Mouse (Mus musculus) olfactory bulb, adult 2 months (tissue): ENCODE measurements around the gene Fzr1. TPM values are rescaled to one million over a fixed set of nuclear protein-coding genes. Genes with fewer than 3 reads are reported as not detected.
A peak's percentile ranks its signal among the peaks of the same experiment; 100 is the strongest.

Source experiments
- H3K27ac ChIP-seq: fragments of 200-500 bp; 2 replicates; pipeline ENCODE4 v1.5.1; 2012; ENCODE audit warnings: low read depth, low read length; ENCODE audit not compliant: insufficient read depth
- H3K4me1 ChIP-seq: fragments of 200-500 bp; 2 replicates; pipeline ENCODE4 v1.6.1; 2012; ENCODE audit warnings: low read length; ENCODE audit not compliant: control insufficient read depth, insufficient read depth
- H3K4me3 ChIP-seq: fragments of 200-500 bp; 2 replicates; pipeline ENCODE4 v1.5.1; 2012; ENCODE audit warnings: mild to moderate bottlenecking, low read depth, low read length, moderate library complexity; ENCODE audit not compliant: insufficient read depth
- CTCF ChIP-seq: fragments of 200-500 bp; IDR thresholded peaks from 2 replicates; pipeline ENCODE4 v1.5.1; 2012; ENCODE audit warnings: low read depth, mild to moderate bottlenecking, low read length, moderate library complexity; ENCODE audit not compliant: insufficient read depth
- POLR2A ChIP-seq: fragments of 200-500 bp; IDR thresholded peaks from 2 replicates; pipeline ENCODE4 v1.6.1; 2012; ENCODE audit warnings: mild to moderate bottlenecking, low read depth, low read length, moderate library complexity; ENCODE audit not compliant: insufficient read depth
- WGBS: fragments of 180-500 bp; shearing (Covaris S2); methylation state at CpG from one replicate; pipeline ENCODE4 v1.1.7; 2018; 5-methylcytosine and 5-hydroxymethylcytosine counted together
- polyA plus RNA-seq: library from polyadenylated mRNA; stranded (reverse); fragments of >200 nt; gene quantifications from 2 replicates; pipeline ENCODE4 v1.2.4, GENCODE M21; 2012; ENCODE audit warnings: low replicate concordance; ENCODE audit not compliant: missing spikeins, insufficient read depth, insufficient read length

Fzr1 gene
- polyA plus RNA-seq, 1 experiment = not detected

DNA sequence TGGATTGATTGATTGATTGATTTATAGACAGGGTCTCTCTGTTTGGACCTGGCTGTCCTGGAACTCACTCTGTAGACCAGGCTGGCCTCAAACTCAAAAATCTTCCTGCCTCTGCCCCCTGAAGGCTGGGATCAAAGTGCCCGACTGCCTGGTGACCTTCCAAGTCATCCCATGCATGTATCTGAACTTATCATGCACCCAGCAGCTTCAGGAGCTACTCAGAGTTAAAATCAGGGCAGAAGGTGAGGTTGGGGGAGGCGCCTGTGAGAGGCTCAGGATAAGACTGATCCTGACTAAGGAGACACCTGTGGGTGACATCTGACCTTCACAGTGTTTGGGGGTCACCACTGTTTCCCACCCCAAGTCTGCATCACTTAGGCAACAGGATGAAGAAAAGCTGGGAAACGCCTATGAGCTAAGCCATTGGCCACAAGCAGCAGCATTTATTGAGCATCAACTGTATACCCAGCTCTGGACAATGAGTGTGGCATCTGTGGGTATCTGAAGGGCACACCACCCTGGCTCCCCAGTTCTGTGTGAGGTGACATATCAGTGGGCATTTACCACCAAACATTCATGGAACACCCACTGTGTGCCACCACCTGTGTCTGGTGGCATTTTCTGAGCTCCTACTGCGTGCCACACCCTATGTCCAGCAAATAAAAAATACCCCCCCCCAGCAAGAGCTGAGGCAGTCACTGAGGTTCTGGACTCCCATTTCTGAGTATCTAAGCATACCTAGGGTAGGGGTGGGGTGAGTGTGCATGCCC is 45.3 kb upstream of the Fzr1 start:
- H3K27ac ChIP-seq = no peak overlapping the region
- H3K4me1 ChIP-seq = peaks cover 72% of the 10 kb centered on the region
- no peak overlapping the region; the same call in 1 of the 2 replicates for H3K4me3 ChIP-seq
- WGBS = 80% methylated on average over 4 of the region's 4 CpGs
- TF ChIP-seq CTCF (no peak), POLR2A (no peak)

DNA sequence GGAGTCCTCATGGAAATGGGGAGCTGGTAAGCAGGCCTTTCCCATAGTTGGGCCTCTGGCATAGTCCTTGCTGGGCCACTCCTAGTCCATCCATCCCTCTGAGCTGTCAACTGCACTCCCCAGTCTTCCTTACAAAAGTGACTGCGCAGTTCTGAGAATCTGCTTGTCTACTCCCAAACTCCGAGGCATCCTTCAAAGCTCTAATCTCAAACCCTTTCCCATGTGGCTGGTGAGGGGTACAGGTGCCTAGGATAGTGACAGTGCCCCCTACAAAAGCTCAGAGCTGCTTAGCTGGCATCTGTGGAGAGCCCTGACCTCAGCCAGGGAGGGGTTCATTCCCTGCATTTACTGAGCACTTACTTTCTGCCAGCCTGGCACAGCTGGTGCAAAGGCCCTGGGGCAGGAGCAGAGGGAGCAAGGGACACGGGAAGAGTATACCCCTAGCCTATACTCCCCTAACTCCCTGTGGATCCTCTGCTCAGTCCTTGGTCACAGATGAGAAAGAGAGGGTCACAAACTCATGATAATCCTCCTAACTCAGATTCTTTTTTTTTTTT is 44.4 kb upstream of the Fzr1 start:
- 80% methylated on average over 3 of the region's 3 CpGs for WGBS
- no peak overlapping the region for H3K27ac ChIP-seq

DNA sequence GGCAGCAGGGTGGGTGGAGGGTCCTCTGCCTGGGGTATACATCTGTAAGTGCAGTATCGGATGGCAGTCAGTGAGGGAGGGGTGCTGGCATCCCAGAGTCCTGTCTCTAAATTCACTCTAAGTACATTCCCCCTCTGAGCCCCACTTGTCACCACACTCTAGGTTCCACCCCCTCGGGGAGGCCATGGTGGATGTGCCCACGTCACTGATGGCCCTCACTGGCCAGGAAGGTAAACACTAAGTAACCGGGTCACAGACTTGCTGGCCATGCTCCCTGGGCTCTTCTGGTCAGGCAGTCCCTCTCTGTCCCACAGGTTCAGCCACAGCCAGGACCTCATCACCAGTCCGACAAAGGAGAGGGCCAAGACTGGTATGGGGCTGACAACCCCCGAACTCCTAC is 43.9 kb upstream of the Fzr1 start:
- H3K4me3 ChIP-seq = no peak overlapping the region
- WGBS = 61% methylated on average over 6 of the region's 6 CpGs
- peaks cover 83% of the 10 kb centered on the region for H3K4me1 ChIP-seq
- no peak for TF ChIP-seq POLR2A
- TF ChIP-seq CTCF = no peak
- no peak overlapping the region for H3K27ac ChIP-seq

More for the DNA sequence above, 44.4 kb upstream of the Fzr1 start:
- Histone ChIP-seq H3K4me1 (peaks cover 81% of the 10 kb centered on the region), H3K4me3 (no peak overlapping the region)
- TF ChIP-seq POLR2A (no peak), CTCF (no peak)

DNA sequence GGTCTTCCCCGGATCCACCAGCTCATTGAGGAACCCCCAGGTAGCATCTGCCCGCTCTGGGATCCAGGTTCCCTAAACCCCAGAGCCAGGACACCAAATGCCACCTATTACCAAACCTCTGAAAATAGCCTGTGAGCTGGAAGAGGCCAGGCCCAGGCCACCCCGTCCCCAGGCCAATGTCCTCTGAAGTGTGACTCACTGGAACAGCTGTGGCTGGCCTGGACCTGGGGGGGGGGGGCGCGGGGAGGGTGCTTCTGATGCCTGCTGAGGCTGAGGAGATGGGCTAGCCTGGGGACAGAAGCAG is 43.4 kb upstream of the Fzr1 start:
- Histone ChIP-seq H3K27ac (no peak overlapping the region), H3K4me1 (peaks cover 84% of the 10 kb centered on the region), H3K4me3 (no peak overlapping the region)
- TF ChIP-seq CTCF = no peak
- no peak for TF ChIP-seq POLR2A
- WGBS = 81% methylated on average over 5 of the region's 5 CpGs

DNA sequence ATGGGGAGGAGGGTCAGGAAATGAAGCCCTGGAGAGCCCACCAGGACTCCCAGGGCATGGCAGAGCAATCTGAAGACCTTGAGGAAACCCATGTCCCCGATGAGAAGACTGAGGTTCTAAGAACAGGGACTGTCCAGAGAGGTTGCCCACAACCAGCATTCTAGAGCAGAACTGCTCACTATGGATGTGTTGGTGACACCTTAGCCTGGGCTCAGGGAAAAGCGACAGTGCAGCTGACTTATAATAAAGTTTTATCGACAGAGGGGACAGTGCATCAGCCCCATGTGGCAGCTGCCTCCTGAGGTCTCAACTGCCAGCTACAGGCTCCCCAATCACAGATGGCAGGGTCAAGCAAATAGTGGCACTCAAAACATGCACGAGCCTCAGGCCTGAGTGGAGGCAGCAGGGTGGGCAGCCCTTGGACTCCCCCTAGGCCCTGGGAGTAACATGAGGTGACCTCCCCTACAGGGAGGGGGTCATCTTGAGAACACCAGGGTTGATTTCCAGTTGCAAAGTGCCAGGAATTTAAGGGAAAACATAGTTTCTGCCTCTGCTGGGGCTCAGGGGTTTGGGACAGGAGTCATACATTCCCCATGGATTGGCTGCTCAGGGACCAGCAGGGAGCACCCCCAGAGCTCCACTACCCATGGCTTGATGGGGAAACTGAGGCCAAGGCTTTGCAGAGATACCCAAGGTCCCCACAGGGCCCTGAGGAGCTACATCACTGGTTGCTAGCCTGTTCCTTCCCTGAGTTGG is 42.9 kb upstream of the Fzr1 start:
- no peak overlapping the region for H3K27ac ChIP-seq
- TF ChIP-seq CTCF (no peak), POLR2A (no peak)
- H3K4me3 ChIP-seq = no peak overlapping the region
- 72% methylated on average over 4 of the region's 4 CpGs for WGBS
- H3K4me1 ChIP-seq = peaks cover 84% of the 10 kb centered on the region

DNA sequence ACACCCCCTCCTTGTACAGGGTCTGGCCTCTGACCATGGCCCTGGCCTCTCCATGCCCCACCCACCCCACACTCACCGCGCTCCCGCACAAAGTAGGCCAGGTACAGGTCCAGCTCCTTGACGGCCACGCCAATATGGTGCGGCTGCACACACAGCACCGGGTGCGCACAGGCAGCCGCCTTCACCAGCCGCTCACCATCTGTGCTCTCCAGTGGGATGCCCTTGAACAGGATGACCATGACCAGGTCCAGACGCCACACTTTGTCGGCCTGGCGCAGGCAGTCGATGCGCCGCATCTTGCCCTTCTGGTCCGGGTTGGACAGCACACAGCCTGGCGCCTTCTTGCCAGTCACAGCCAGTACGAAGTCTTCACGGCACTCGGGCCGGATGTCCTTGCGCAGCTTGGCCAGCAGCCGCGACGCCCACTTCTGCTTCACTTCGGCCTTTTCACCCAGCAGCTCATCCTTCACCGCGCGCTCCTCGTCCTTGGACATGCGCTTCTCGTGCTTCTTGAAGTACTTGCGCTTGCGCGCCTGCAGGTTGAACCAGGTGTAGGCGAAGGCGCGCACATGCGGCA is 42.0 kb upstream of the Fzr1 start:
- no peak overlapping the region for H3K4me3 ChIP-seq
- 93% methylated on average over 40 of the region's 40 CpGs for WGBS
- H3K4me1 ChIP-seq = peaks cover 83% of the 10 kb centered on the region
- no peak overlapping the region for H3K27ac ChIP-seq
- no peak for TF ChIP-seq POLR2A
- no peak for TF ChIP-seq CTCF

DNA sequence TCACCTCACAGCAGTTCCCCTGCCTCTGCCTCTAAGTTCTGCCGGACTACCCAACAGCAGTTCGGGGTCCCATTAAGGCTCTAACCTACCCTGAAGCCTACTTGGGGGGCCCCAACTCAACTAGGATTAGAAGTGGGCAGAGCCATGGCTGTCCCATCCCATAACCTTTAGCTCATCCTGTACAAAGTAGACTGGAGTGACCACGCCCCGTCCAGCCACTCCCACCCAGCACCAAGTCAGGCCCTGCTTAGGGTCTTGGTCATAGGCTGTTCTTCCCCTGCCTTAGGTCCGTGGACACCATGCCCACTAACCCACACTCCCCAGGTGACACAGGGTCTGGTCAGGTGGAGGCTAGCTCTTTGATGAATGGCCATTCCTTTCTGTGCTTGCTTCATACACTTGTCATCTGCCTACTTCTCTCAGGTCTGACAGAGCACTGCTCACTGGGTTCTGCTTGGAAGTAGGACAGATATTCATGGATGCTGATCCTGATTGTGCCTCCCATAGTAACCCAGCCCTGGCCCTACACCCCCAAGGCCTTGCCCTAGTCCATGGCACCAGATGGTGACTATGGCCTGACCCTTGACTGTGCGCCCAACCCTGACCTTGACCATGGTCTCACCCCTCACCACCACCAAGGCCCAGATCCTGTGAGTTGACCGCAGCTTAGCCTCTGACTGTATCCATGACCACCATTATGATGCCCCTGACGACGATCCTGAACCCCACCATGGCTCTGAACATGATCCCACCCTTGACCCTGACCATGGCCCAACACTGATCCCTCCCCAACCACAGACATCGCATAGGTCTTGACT is 41.0 kb upstream of the Fzr1 start:
- TF ChIP-seq CTCF (no peak), POLR2A (no peak)
- peaks cover 83% of the 10 kb centered on the region for H3K4me1 ChIP-seq
- 0 out of 2 replicates have a peak overlapping the region, but pooled peaks have one; percentile 4 for H3K27ac ChIP-seq
- WGBS = 92% methylated on average over 10 of the region's 10 CpGs
- H3K4me3 ChIP-seq = no peak overlapping the region
